Mouse (Mus musculus) ES-E14 (cell line): ENCODE results near the gene Fahd1. TPM values are rescaled to one million over a fixed set of nuclear protein-coding genes. Genes with fewer than 3 reads are reported as not detected.

ENCODE experiments used
- DNase-seq: peaks from one replicate; pipeline ENCODE4 v3.0.0-alpha.2; 2013; ENCODE audit warnings: low read depth, low spot score
- H3K27ac ChIP-seq: 2 replicates; pipeline ENCODE4 v1.5.1; 2012; ENCODE audit warnings: low read depth, mild to moderate bottlenecking, low read length, moderate library complexity, mixed read lengths; ENCODE audit not compliant: poor library complexity, insufficient read depth, severe bottlenecking
- H3K36me3 ChIP-seq: 2 replicates; pipeline ENCODE4 v1.6.1; 2012; ENCODE audit warnings: mild to moderate bottlenecking, low read length, moderate library complexity, mixed read lengths; ENCODE audit not compliant: control insufficient read depth, poor library complexity, insufficient read depth, severe bottlenecking
- H3K4me1 ChIP-seq, 2 experiments: fragments of 150-350 bp in 1 of 2; sonication (generic) in 1 of 2; 2 replicates each; pipeline ENCODE4 v1.6.1; 2012; ENCODE audit warnings: low read length in 2 of 2, mild to moderate bottlenecking in 1 of 2, mixed read lengths in 1 of 2; ENCODE audit not compliant: control insufficient read depth in 2 of 2, insufficient read depth in 2 of 2, poor library complexity in 1 of 2
- H3K4me3 ChIP-seq, 2 experiments: fragments of 150-350 bp in 1 of 2; sonication (generic) in 1 of 2; 2 replicates each; pipeline ENCODE4 v1.5.1; 2012; ENCODE audit warnings: low read length in 2 of 2, low read depth in 1 of 2, mild to moderate bottlenecking in 1 of 2, mixed read lengths in 1 of 2; ENCODE audit not compliant: insufficient read depth in 1 of 2, poor library complexity in 1 of 2, severe bottlenecking in 1 of 2
- H3K9ac ChIP-seq: 2 replicates; pipeline ENCODE4 v1.6.1; 2012; ENCODE audit warnings: low read depth, mild to moderate bottlenecking, low read length, mixed read lengths; ENCODE audit not compliant: poor library complexity, insufficient read depth, severe bottlenecking
- H3K9me3 ChIP-seq: fragments of 150-350 bp; sonication (generic); 2 replicates; pipeline ENCODE4 v1.6.1; 2012; ENCODE audit warnings: low read depth, mild to moderate bottlenecking, low read length; ENCODE audit not compliant: control insufficient read depth, insufficient read depth
- CHD2 ChIP-seq: IDR thresholded peaks from 2 replicates; pipeline ENCODE4 v1.6.1; 2014; ENCODE audit warnings: mild to moderate bottlenecking, low read depth, low read length, inconsistent platforms
- HCFC1 ChIP-seq: IDR thresholded peaks from 2 replicates; pipeline ENCODE4 v1.6.1; 2012; ENCODE audit warnings: low read length, inconsistent platforms, borderline replicate concordance; ENCODE audit not compliant: insufficient read depth
- MAFK ChIP-seq: IDR thresholded peaks from 2 replicates; pipeline ENCODE4 v1.6.1; 2014; ENCODE audit warnings: mild to moderate bottlenecking, low read depth, low read length, inconsistent platforms; ENCODE audit not compliant: insufficient read depth
- ZC3H11A ChIP-seq: IDR thresholded peaks from 2 replicates; pipeline ENCODE4 v1.6.1; 2012; ENCODE audit warnings: low read depth, mild to moderate bottlenecking, inconsistent platforms, low read length, borderline replicate concordance
- ZNF384 ChIP-seq: IDR thresholded peaks from 2 replicates; pipeline ENCODE4 v1.6.1; 2012; ENCODE audit warnings: low read depth, low read length, inconsistent platforms
- in situ Hi-C, 2 experiments: fragments of 600-800 bp; cut with MboI; formaldehyde crosslinking; loops; one replicate each; pipeline ENCODE4 v1.15.1; 2025; ENCODE audit warnings: low sequenced_read_pairs in 2 of 2, inconsistent platforms in 1 of 2; ENCODE audit not compliant: unreplicated experiment in 2 of 2
- total RNA-seq: library from RNA; depleted of rRNA; stranded (reverse); fragments of 300-350 nt; gene quantifications from 2 replicates; pipeline ENCODE4 v1.2.3, GENCODE M21; 2012

Gene Fahd1
- total RNA-seq, 1 experiment: 9.7 TPM

- TF ChIP-seq CHD2: no peak
- no peak for TF ChIP-seq ZC3H11A
- no peak for TF ChIP-seq HCFC1
- TF ChIP-seq MAFK: no peak
- TF ChIP-seq ZNF384: no peak
- DNase-seq: no peak
- in situ Hi-C loops: no loop called here
- Histone ChIP-seq H3K4me3 (peak overlapping the region; percentile 83 to 88), H3K27ac (no peak overlapping the region), H3K4me1 (peaks cover 0 to 15% of the 10 kb centered on the region in 2 experiments; a peak in 2 of 4 replicates), H3K9ac (peak overlapping the region; percentile 87), H3K36me3 (peaks cover 46% of the 10 kb centered on the region), H3K9me3 (no peaks in the 10 kb centered on the region)
These were observed 44.2 kb upstream of the Fahd1 start for GRCm38 (mm10) chr17:24894061-24894994.

GRCm38 (mm10) chr17:24893276-24893675 is 43.1 kb upstream of the Fahd1 start:
- no peak overlapping the region for H3K4me3 ChIP-seq

GRCm38 (mm10) chr17:24892785-24893184 is 42.6 kb upstream of the Fahd1 start:
- peaks cover 43% of the 10 kb centered on the region for H3K36me3 ChIP-seq
- in situ Hi-C loops: no loop called here

More at GRCm38 (mm10) chr17:24893276-24893675, 43.1 kb upstream of the Fahd1 start:
- Histone ChIP-seq H3K9me3 (no peaks in the 10 kb centered on the region), H3K27ac (no peak overlapping the region), H3K4me1 (peaks cover 0 to 14% of the 10 kb centered on the region in 2 experiments; a peak in 2 of 4 replicates), H3K36me3 (peaks cover 44% of the 10 kb centered on the region), H3K9ac (no peak overlapping the region)
- in situ Hi-C loops: no loop called here
- TF ChIP-seq MAFK (no peak), ZC3H11A (no peak), CHD2 (no peak), HCFC1 (no peak), ZNF384 (no peak)
- no peak for DNase-seq

GRCm38 (mm10) chr17:24891321-24891720 is 41.2 kb upstream of the Fahd1 start:
- Histone ChIP-seq H3K36me3 (peaks cover 36% of the 10 kb centered on the region), H3K9me3 (no peaks in the 10 kb centered on the region), H3K27ac (no peak overlapping the region), H3K9ac (no peak overlapping the region), H3K4me3 (no peak overlapping the region), H3K4me1 (peaks cover 0 to 8% of the 10 kb centered on the region in 2 experiments; a peak in 1 of 4 replicates)
- no peak for DNase-seq
- TF ChIP-seq CHD2 (no peak), HCFC1 (no peak), MAFK (no peak), ZNF384 (no peak), ZC3H11A (no peak)
- in situ Hi-C loops: no loop called here

More at GRCm38 (mm10) chr17:24892785-24893184, 42.6 kb upstream of the Fahd1 start:
- no peak for DNase-seq
- Histone ChIP-seq H3K27ac (no peak overlapping the region), H3K4me3 (no peak overlapping the region), H3K9me3 (no peaks in the 10 kb centered on the region), H3K4me1 (peaks cover 0 to 14% of the 10 kb centered on the region in 2 experiments; a peak in 2 of 4 replicates), H3K9ac (no peak overlapping the region)
- no peak for TF ChIP-seq ZC3H11A
- no peak for TF ChIP-seq ZNF384
- no peak for TF ChIP-seq MAFK
- no peak for TF ChIP-seq CHD2
- no peak for TF ChIP-seq HCFC1
